Mouse (Mus musculus) CD4-positive, CD25-positive, alpha-beta regulatory T cell (primary cell): Measurements from ENCODE around the gene Exoc8. TPM values are rescaled to one million over a fixed set of nuclear protein-coding genes. Genes with fewer than 3 reads are reported as not detected.

ENCODE experiments used
- polyA plus RNA-seq: library from polyadenylated mRNA; unstranded; fragments of 100-300 nt; shearing (Covaris generic); gene quantifications from one replicate; pipeline ENCODE4 v1.2.1, GENCODE M21; 2017

The Exoc8 gene
- polyA plus RNA-seq, result 16.4 TPM

DNA sequence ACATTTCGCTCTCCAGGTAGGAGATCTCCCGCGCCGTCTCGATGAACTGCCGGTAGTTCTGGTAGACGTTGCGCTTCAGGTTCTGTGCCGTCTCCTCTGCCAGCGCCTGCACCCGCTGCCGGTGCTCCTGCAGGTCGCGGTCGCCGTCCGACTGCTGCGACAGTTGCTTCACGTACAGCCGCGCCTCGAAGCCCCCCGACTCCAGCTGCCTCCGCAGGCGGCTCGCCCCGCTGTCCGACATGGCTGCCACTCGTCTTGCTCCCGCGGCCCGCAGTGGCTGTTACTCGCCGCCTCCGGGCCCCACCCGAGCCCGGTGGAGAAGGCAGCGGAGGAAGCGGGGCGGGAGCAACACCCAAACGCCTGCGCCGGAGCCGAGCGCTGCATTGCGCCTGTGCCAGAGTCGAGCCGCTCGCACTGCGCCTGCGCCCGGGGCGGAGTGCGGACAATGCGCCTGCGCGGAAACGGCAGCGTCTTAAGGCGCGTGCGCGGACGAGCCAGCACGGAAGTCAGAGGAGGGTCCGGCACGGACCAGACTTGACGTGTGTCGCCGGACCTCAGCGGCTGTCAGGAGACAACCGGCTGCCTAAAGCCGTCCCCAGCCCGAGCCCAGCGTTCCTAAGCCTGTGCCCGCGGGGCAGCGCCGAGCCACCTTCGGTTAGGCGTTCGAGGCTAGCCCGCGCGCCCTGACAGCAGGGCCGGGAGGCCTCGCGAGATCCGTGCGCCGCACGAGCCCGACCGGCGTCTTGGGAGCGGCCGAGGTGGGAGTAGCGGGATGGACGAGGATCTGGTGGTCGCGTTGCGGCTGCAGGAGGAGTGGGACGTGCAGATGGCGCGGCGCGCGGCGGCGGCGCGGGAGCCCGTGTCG lies at the start of gene Exoc8, which contains the start of gene Sprtn:
Gene Exoc8, minus strand, starts transcription at position 320 of the 865 bp plus-strand sequence.
Gene Sprtn, plus strand, starts transcription at position 501 of the 865 bp plus-strand sequence.

DNA sequence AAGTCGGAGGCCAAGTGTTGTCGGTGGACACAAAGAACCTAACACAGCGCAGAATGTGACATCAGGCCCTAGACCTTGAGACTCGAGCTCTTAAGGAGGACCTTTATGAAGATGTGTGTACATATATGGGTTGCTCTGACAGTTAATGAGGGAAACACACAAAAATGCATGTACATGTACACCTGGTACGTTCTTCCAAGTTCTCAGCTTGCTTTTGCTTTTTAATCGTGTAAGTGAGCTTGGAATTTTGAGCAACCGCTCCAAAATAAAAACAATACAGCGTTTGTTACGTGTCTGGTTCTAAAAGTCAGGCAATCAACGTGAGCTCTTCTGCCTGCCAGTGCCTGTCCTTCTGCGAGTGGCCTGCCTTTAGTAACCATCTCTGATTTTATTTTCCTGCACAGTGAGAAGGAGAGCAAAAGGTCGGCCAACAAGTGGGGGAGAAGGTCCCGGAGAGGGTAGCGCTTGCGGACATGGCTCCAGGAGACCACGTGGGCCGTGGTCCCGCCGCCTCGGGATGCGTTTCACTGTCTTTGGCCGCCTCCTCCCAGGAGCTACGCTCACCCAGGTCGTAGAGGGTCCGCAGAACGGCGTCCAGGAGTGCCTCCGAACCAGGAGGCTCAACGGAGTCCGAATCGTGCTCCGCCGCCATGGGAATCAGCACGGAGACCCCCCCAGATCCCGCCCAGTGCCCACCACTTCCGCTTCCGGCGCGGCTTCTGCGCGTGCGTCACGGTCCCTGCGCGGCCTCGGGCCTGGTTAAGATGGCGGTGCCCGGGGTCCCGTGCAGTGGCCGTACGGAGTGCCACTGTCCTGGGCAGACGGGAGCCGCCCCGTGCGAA lies 35.0 kb downstream of the Exoc8 start, which contains the start of the genes Gnpat and 2810004N23Rik:
Gene Gnpat, plus strand, starts transcription at position 713 of the 842 bp plus-strand sequence.
Gene 2810004N23Rik, minus strand, starts transcription at position 800 of the 842 bp plus-strand sequence.

Other genes starting within 250 kb of the Exoc8 start
- gene 2310022B05Rik, start 234.3 kb downstream of the Exoc8 start, polyA plus RNA-seq, result 6.6 TPM
- gene Ttc13, start 175.7 kb downstream of the Exoc8 start, polyA plus RNA-seq, result 102 TPM
- 24.3 TPM for gene Arv1, start 175.6 kb downstream of the Exoc8 start, polyA plus RNA-seq
- 15.3 TPM for gene Fam89a, start 145.9 kb downstream of the Exoc8 start, polyA plus RNA-seq
- not detected for gene Trim67, start 104.6 kb downstream of the Exoc8 start, polyA plus RNA-seq
- gene Gnpat, start 34.7 kb downstream of the Exoc8 start, polyA plus RNA-seq, result 93.4 TPM
- gene 2810004N23Rik, start 34.6 kb downstream of the Exoc8 start, polyA plus RNA-seq, result 36.4 TPM
- 5.8 TPM for gene Sprtn, start 181 bp upstream of the Exoc8 start, polyA plus RNA-seq
- gene Egln1, start 51.6 kb upstream of the Exoc8 start, polyA plus RNA-seq, result 54.6 TPM
- 144 TPM for gene Tsnax, start 115.3 kb upstream of the Exoc8 start, polyA plus RNA-seq
- gene Disc1, start 156.5 kb upstream of the Exoc8 start, polyA plus RNA-seq, result 0.44 TPM